Mouse (Mus musculus) MEL (cell line): ENCODE measurements around the gene Csad. TPM values are rescaled to one million over a fixed set of nuclear protein-coding genes. Genes with fewer than 3 reads are reported as not detected.
A peak's percentile ranks its signal among the peaks of the same experiment; 100 is the strongest.

Source experiments
- DNase-seq: peaks from one replicate; pipeline ENCODE4 v3.0.0; 2011; ENCODE audit warnings: low read depth, low spot score
- H3K27ac ChIP-seq: 2 replicates; pipeline ENCODE4 v1.5.1; 2012; ENCODE audit warnings: low read depth, mild to moderate bottlenecking, control low read depth, low read length, moderate library complexity; ENCODE audit not compliant: control insufficient read depth
- H3K27me3 ChIP-seq, 2 experiments: fragments of 150-350 bp in 1 of 2; sonication (generic) in 1 of 2; 2 replicates each; pipeline ENCODE4 v1.6.1; 2012; ENCODE audit warnings: low read length in 2 of 2, mild to moderate bottlenecking in 2 of 2, improper control_type of control experiment in 1 of 2, moderate library complexity in 1 of 2; ENCODE audit not compliant: insufficient read depth in 2 of 2, control insufficient read depth in 1 of 2
- H3K36me3 ChIP-seq, 2 experiments: 2 replicates each; pipeline ENCODE4 v1.6.1; 2012 to 2014; ENCODE audit warnings: low read length in 2 of 2, improper control_type of control experiment in 1 of 2, inconsistent platforms in 1 of 2, mild to moderate bottlenecking in 1 of 2; ENCODE audit not compliant: insufficient read depth in 2 of 2, control insufficient read depth in 1 of 2
- H3K4me1 ChIP-seq, 2 experiments: fragments of 150-350 bp in 1 of 2; sonication (generic) in 1 of 2; 2 replicates each; pipeline ENCODE4 v1.6.1; 2012; ENCODE audit warnings: low read length in 2 of 2, improper control_type of control experiment in 1 of 2, mild to moderate bottlenecking in 1 of 2; ENCODE audit not compliant: insufficient read depth in 2 of 2, control insufficient read depth in 1 of 2
- H3K4me3 ChIP-seq, 2 experiments: fragments of 150-350 bp in 1 of 2; sonication (generic) in 1 of 2; 2 replicates each; pipeline ENCODE4 v1.5.1; 2012; ENCODE audit warnings: low read depth in 2 of 2, low read length in 2 of 2, mild to moderate bottlenecking in 2 of 2, moderate library complexity in 2 of 2, control low read depth in 1 of 2, improper control_type of control experiment in 1 of 2; ENCODE audit not compliant: control insufficient read depth in 1 of 2, insufficient read depth in 1 of 2
- H3K79me2 ChIP-seq: 2 replicates; pipeline ENCODE4 v1.6.1; 2012; ENCODE audit warnings: mild to moderate bottlenecking, low read length, moderate library complexity; ENCODE audit not compliant: control insufficient read depth, poor library complexity, insufficient read depth
- H3K9ac ChIP-seq: 2 replicates; pipeline ENCODE4 v1.6.1; 2012; ENCODE audit warnings: low read depth, mild to moderate bottlenecking, control low read depth, low read length, moderate library complexity; ENCODE audit not compliant: control insufficient read depth, poor library complexity, severe bottlenecking
- H3K9me3 ChIP-seq: fragments of 150-350 bp; sonication (generic); replicated peaks from 2 replicates; pipeline ENCODE4 v1.6.1; 2012; ENCODE audit warnings: mild to moderate bottlenecking, low read length, improper control_type of control experiment, moderate library complexity; ENCODE audit not compliant: insufficient read depth
- CHD2 ChIP-seq: IDR thresholded peaks from 2 replicates; pipeline ENCODE4 v1.6.1; 2011; ENCODE audit warnings: low read length, improper control_type of control experiment
- CTCF ChIP-seq, 3 experiments: IDR thresholded peaks in 2 of 3; conservative IDR thresholded peaks in 1 of 3; 2 replicates each; pipeline ENCODE4 v1.5.1; 2011 to 2012; ENCODE audit warnings: low read length in 3 of 3, low read depth in 2 of 3, mild to moderate bottlenecking in 2 of 3, improper control_type of control experiment in 1 of 3, inconsistent platforms in 1 of 3, mixed read lengths in 1 of 3, moderate library complexity in 1 of 3; ENCODE audit not compliant: control insufficient read depth in 1 of 3, insufficient read depth in 1 of 3, poor library complexity in 1 of 3, severe bottlenecking in 1 of 3
- ELF1 ChIP-seq: IDR thresholded peaks from 2 replicates; pipeline ENCODE4 v1.6.1; 2014; ENCODE audit warnings: low read depth, mild to moderate bottlenecking, inconsistent platforms, low read length, improper control_type of control experiment, moderate library complexity
- EP300 ChIP-seq, 2 experiments: IDR thresholded peaks; 2 replicates each; pipeline ENCODE4 v1.6.1; 2011; ENCODE audit warnings: improper control_type of control experiment in 2 of 2, low read length in 2 of 2, low read depth in 1 of 2, mild to moderate bottlenecking in 1 of 2
- ETS1 ChIP-seq: IDR thresholded peaks from 2 replicates; pipeline ENCODE4 v1.6.1; 2012; ENCODE audit warnings: low read depth, mild to moderate bottlenecking, inconsistent platforms, low read length, improper control_type of control experiment, moderate library complexity
- GATA1 ChIP-seq: IDR thresholded peaks from 2 replicates; pipeline ENCODE4 v1.6.1; 2011; ENCODE audit warnings: low read depth, low read length, improper control_type of control experiment
- JUND ChIP-seq: IDR thresholded peaks from 2 replicates; pipeline ENCODE4 v1.6.1; 2011; ENCODE audit warnings: low read depth, mild to moderate bottlenecking, improper control_type of control experiment, low read length
- KAT2A ChIP-seq: conservative IDR thresholded peaks from 2 replicates; pipeline ENCODE4 v1.6.1; 2012; ENCODE audit warnings: low read depth, low read length, improper control_type of control experiment, inconsistent platforms
- MAFK ChIP-seq: IDR thresholded peaks from 2 replicates; pipeline ENCODE4 v1.6.1; 2011; ENCODE audit warnings: low read depth, mild to moderate bottlenecking, low read length, improper control_type of control experiment, borderline replicate concordance
- MAX ChIP-seq: IDR thresholded peaks from 2 replicates; pipeline ENCODE4 v1.6.1; 2011; ENCODE audit warnings: low read length, improper control_type of control experiment
- MAZ ChIP-seq: IDR thresholded peaks from 2 replicates; pipeline ENCODE4 v1.6.1; 2012; ENCODE audit warnings: low read depth, mild to moderate bottlenecking, inconsistent platforms, low read length, improper control_type of control experiment
- MEF2A ChIP-seq: IDR thresholded peaks from 2 replicates; pipeline ENCODE4 v1.6.1; 2014; ENCODE audit warnings: low read depth, mild to moderate bottlenecking, inconsistent platforms, low read length, improper control_type of control experiment; ENCODE audit not compliant: poor library complexity, insufficient replicate concordance, severe bottlenecking; ENCODE audit errors: extremely low read depth
- MXI1 ChIP-seq: IDR thresholded peaks from 2 replicates; pipeline ENCODE4 v1.6.1; 2011; ENCODE audit warnings: mild to moderate bottlenecking, low read depth, low read length, improper control_type of control experiment
- MYC ChIP-seq: IDR thresholded peaks from 2 replicates; pipeline ENCODE4 v1.6.1; 2011; ENCODE audit warnings: low read depth, mild to moderate bottlenecking, low read length, improper control_type of control experiment, moderate library complexity
- NELFE ChIP-seq: IDR thresholded peaks from 2 replicates; pipeline ENCODE4 v1.6.1; 2011; ENCODE audit warnings: low read depth, low read length, improper control_type of control experiment
- NRF1 ChIP-seq: IDR thresholded peaks from 2 replicates; pipeline ENCODE4 v1.6.1; 2014; ENCODE audit warnings: low read depth, mild to moderate bottlenecking, inconsistent platforms, low read length, improper control_type of control experiment, moderate library complexity; ENCODE audit not compliant: poor library complexity, insufficient read depth, severe bottlenecking
- RAD21 ChIP-seq: IDR thresholded peaks from 2 replicates; pipeline ENCODE4 v1.6.1; 2011; ENCODE audit warnings: mild to moderate bottlenecking, low read depth, low read length, improper control_type of control experiment
- RCOR1 ChIP-seq: IDR thresholded peaks from 2 replicates; pipeline ENCODE4 v1.6.1; 2012; ENCODE audit warnings: low read depth, mild to moderate bottlenecking, inconsistent platforms, low read length, improper control_type of control experiment
- SIN3A ChIP-seq: IDR thresholded peaks from 2 replicates; pipeline ENCODE4 v1.6.1; 2012; ENCODE audit warnings: low read length, improper control_type of control experiment, inconsistent platforms
- SMC3 ChIP-seq: IDR thresholded peaks from 2 replicates; pipeline ENCODE4 v1.6.1; 2011; ENCODE audit warnings: low read depth, low read length, improper control_type of control experiment
- TAL1 ChIP-seq: IDR thresholded peaks from 2 replicates; pipeline ENCODE4 v1.6.1; 2012; ENCODE audit warnings: mild to moderate bottlenecking, inconsistent platforms, low read length, moderate library complexity, mixed read lengths
- TBP ChIP-seq: IDR thresholded peaks from 2 replicates; pipeline ENCODE4 v1.8.0; 2011; ENCODE audit warnings: low read depth, low read length, improper control_type of control experiment
- TCF12 ChIP-seq: IDR thresholded peaks from 2 replicates; pipeline ENCODE4 v1.6.1; 2014; ENCODE audit warnings: low read depth, mild to moderate bottlenecking, inconsistent platforms, low read length, improper control_type of control experiment, moderate library complexity
- ZC3H11A ChIP-seq: IDR thresholded peaks from 2 replicates; pipeline ENCODE4 v1.6.1; 2012; ENCODE audit warnings: low read depth, mild to moderate bottlenecking, inconsistent platforms, low read length, improper control_type of control experiment
- ZKSCAN1 ChIP-seq: IDR thresholded peaks from 2 replicates; pipeline ENCODE4 v1.6.1; 2012; ENCODE audit warnings: low read depth, mild to moderate bottlenecking, inconsistent platforms, low read length, improper control_type of control experiment, moderate library complexity
- ZMIZ1 ChIP-seq: IDR thresholded peaks from 2 replicates; pipeline ENCODE4 v1.6.1; 2012; ENCODE audit warnings: low read depth, mild to moderate bottlenecking, inconsistent platforms, low read length, improper control_type of control experiment, moderate library complexity
- polyA plus RNA-seq, 2 experiments: library from polyadenylated mRNA; stranded (reverse) in 1 of 2; unstranded in 1 of 2; fragments of >175 nt in 1 of 2; fragments of >200 nt in 1 of 2; gene quantifications; 2 replicates each; pipeline versions ENCODE4 v1.2.1 to v1.2.4; 2012; ENCODE audit warnings: low replicate concordance in 2 of 2, low read depth in 1 of 2; ENCODE audit not compliant: insufficient read length in 2 of 2, insufficient read depth in 1 of 2, missing spikeins in 1 of 2
- total RNA-seq: library from RNA; depleted of rRNA; stranded (reverse); fragments of 300-350 nt; gene quantifications from 2 replicates; pipeline ENCODE4 v1.2.3, GENCODE M21; 2012

The Csad gene
- total and polyA plus RNA-seq, 3 experiments, result 4.1 to 10.5 TPM; not detected in 1

DNA sequence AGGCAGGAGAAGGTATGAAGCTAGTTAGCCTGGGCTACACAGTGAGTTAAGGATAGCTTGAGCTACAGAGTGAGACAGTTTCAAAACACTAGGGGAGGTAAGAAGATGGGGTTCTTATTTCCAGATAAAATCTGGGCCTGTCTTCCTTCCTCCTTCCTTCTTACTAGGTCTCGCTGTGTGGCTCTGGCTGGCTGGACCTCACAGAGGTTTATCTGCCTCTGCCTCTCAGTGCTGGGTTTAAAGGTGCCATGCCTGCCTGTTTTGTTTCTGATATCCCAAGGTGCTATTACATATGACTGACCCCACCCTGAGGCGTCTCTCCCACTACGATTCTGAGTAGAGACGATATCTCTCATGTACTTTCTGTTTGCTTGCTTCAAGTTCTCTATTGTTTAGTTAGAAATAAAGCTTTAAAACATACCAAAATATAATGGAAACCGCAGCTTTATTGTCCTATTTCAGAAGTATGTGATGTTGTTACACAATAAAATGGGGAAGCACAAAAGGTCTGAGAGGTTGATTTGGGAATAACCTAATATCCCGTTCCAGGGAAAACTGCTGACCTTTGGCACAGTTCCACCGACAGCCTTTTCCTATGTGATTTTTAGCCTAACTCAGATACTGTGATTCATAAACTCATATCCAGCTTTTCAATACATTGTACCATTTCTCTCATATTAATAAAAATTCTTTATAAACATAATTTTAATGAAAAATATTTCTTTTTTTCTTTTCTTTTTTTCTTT lies 27.8 kb downstream of the Csad start:
- H3K9me3 ChIP-seq, result no peaks in the 10 kb centered on the region
- no peak overlapping the region for H3K9ac ChIP-seq
- TF ChIP-seq ELF1 (no peak), MEF2A (no peak), TAL1 (peak; percentile 54), NRF1 (no peak), MAZ (no peak), MYC (0 out of 2 replicates have a peak, but pooled peaks have one; percentile 41), SIN3A (peak; percentile 40; the same call in 1 of the 2 replicates), ZMIZ1 (0 out of 2 replicates have a peak, but pooled peaks have one; percentile 32), EP300 (IDR thresholded peaks at IDR 0.05; ENCODE audit: low read depth in 1 of 2, low read length in 2 of 2) (peak; percentile 60 to 63), NELFE (no peak), TCF12 (peak; percentile 64), ZC3H11A (no peak), RAD21 (no peak), RCOR1 (peak; percentile 69; the same call in 1 of the 2 replicates), KAT2A (no peak), JUND (no peak), ETS1 (peak; percentile 47; the same call in 1 of the 2 replicates), CTCF (IDR thresholded peaks at IDR 0.05 in 2 of 3, conservative IDR thresholded peaks at IDR 0.05 in 1 of 3; ENCODE audit: control insufficient read depth in 1 of 3, insufficient read depth in 1 of 3, low read depth in 2 of 3, low read length in 3 of 3, poor library complexity in 1 of 3, severe bottlenecking in 1 of 3) (peak in 1 of 3 experiments; percentile 3; a peak in 1 of 6 replicates), MAFK (no peak), ZKSCAN1 (no peak), MXI1 (no peak), GATA1 (peak; percentile 84), TBP (no peak), SMC3 (peak; percentile 7; the same call in 1 of the 2 replicates), CHD2 (no peak), MAX (peak; percentile 34; the same call in 1 of the 2 replicates)
- H3K4me3 ChIP-seq, result peak overlapping the region in 1 of 2 experiments; percentile 12; a peak in 3 of 4 replicates
- no peaks in the 10 kb centered on the region for H3K27me3 ChIP-seq
- no peaks in the 10 kb centered on the region for H3K79me2 ChIP-seq
- no peak overlapping the region for H3K27ac ChIP-seq
- peak; percentile 76 for DNase-seq
- H3K4me1 ChIP-seq, result peaks cover 4 to 17% of the 10 kb centered on the region in 2 experiments; a peak in 3 of 4 replicates
- peaks cover 0 to 8% of the 10 kb centered on the region in 2 experiments; a peak in 2 of 4 replicates for H3K36me3 ChIP-seq
